Mouse (Mus musculus) bone marrow macrophage, adult 2 months (primary cell): ENCODE results near the gene Olfr1417.

Experiments
- CTCF ChIP-seq: IDR thresholded peaks from 2 replicates; pipeline ENCODE4 v1.5.1; 2012; ENCODE audit warnings: low read depth, mild to moderate bottlenecking, low read length, moderate library complexity
- POLR2A ChIP-seq: IDR thresholded peaks from 2 replicates; pipeline ENCODE4 v1.6.1; 2012; ENCODE audit warnings: mild to moderate bottlenecking, low read depth, low read length, borderline replicate concordance

DNA sequence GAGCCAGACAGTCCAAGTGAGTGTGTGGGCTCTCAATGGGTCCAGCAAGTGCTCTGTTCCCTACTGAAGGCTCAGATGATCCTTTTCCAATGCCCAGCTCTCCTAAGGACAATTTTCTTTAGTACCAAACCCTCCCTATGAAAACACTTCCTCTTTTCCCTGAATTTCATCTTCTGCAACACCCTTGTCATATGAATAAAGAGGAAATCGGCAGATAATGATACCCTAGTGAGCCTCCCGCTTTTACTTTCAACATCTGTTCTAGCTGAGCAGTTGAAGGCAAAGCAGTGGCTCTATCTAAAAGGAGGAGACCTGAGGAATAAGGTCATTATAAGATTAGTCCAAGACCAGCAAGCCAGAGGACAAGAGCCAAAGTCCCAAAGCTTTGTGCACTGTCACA lies 30.6 kb downstream of the Olfr1417 start:
- TF ChIP-seq CTCF = no peak
- TF ChIP-seq POLR2A = no peak
